Mouse (Mus musculus): ENCODE results near the gene Gm42906.

GRCm38 (mm10) chr5:151028906-151029305 lies 399.1 kb downstream of the Gm42906 start:
- no peak for TF ChIP-seq CTCF (conservative IDR thresholded peaks at IDR 0.05; ENCODE audit: insufficient read depth, insufficient read length, low read depth, low read length)
- no peak for TF ChIP-seq POLR2A (IDR thresholded peaks at IDR 0.05; ENCODE audit: low read depth, low read length)
